Mouse (Mus musculus) hindbrain, embryonic 11.5 days (tissue): Measurements from ENCODE around the gene Psors1c2. TPM values are rescaled to one million over a fixed set of nuclear protein-coding genes. Genes with fewer than 3 reads are reported as not detected.

Experiments used
- ATAC-seq: fragments of 200-750 bp; cut with Nextera tagmentation; 2 replicates; pipeline ENCODE4 v1.8.0; 2017; ENCODE audit warnings: mild to moderate bottlenecking, moderate TSS enrichment, moderate library complexity; ENCODE audit not compliant: low FRiP score
- DNase-seq: peaks from one replicate; pipeline ENCODE4 v3.0.0-alpha.2; 2015; ENCODE audit warnings: low spot score
- H3K27ac ChIP-seq: fragments of 300-500 bp; sonication (generic); 2 replicates; pipeline ENCODE4 v1.5.1; 2014; ENCODE audit warnings: mild to moderate bottlenecking, low read depth, low read length
- H3K27me3 ChIP-seq: fragments of 300-500 bp; sonication (generic); 2 replicates; pipeline ENCODE4 v1.6.1; 2014; ENCODE audit warnings: mild to moderate bottlenecking, low read length, moderate library complexity, mixed read lengths; ENCODE audit not compliant: control insufficient read depth, insufficient read depth
- H3K36me3 ChIP-seq: fragments of 300-500 bp; sonication (generic); 2 replicates; pipeline ENCODE4 v1.6.1; 2014; ENCODE audit warnings: mild to moderate bottlenecking, low read length, moderate library complexity, mixed read lengths; ENCODE audit not compliant: control insufficient read depth, insufficient read depth
- H3K4me1 ChIP-seq: fragments of 300-500 bp; sonication (generic); replicated peaks from 2 replicates; pipeline ENCODE4 v1.6.1; 2014; ENCODE audit warnings: low read length, mixed read lengths; ENCODE audit not compliant: control insufficient read depth, insufficient read depth
- H3K4me2 ChIP-seq: fragments of 300-500 bp; sonication (generic); replicated peaks from 2 replicates; pipeline ENCODE4 v1.6.1; 2014; ENCODE audit warnings: mild to moderate bottlenecking, low read depth, low read length
- H3K4me3 ChIP-seq: fragments of 300-500 bp; sonication (generic); 2 replicates; pipeline ENCODE4 v1.5.1; 2014; ENCODE audit warnings: low read depth, low read length
- H3K9ac ChIP-seq: fragments of 300-500 bp; sonication (generic); 2 replicates; pipeline ENCODE4 v1.6.1; 2014; ENCODE audit warnings: low read depth, low read length
- H3K9me3 ChIP-seq: fragments of 300-500 bp; sonication (generic); 2 replicates; pipeline ENCODE4 v1.6.1; 2016; ENCODE audit warnings: low read length; ENCODE audit not compliant: control insufficient read depth
- WGBS: fragments of 180-500 bp; shearing (Covaris S2); extraction: QIAGEN DNeasy Blood & Tissue Kit; methylation state at CpG from one replicate; pipeline ENCODE4 v1.1.7; 2014; 5-methylcytosine and 5-hydroxymethylcytosine counted together
- polyA plus RNA-seq: library from polyadenylated mRNA; unstranded; fragments of >200 nt; fragmentation: Nextera tagmentation; extraction: Ambion mirVana; gene quantifications from 2 replicates; pipeline ENCODE4 v1.2.1, GENCODE M21; 2014

The Psors1c2 gene
- polyA plus RNA-seq, 1 experiment from 2014 or later, result 0.97 TPM

DNA sequence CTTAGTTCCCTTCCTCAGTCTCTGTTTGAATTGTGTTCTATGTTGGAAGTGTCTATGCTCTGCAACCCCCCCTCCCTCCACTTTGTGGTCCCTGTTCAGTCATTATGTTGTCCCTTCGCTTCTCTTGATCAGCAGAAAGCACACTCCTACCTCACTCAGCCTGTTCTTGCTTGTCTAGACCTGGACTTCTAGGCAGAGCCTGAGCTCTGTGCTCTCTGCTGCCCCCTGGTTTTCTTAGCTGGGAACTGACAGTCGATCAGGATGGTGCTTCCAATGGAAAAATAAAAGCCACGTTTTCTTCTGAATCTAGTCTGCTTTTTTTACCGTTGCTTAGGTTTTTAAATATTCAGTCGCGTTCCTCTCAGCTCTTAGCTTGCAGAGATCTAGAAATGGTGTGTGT, 1.3 kb downstream of the Psors1c2 start:
- Histone ChIP-seq H3K9ac (no peak overlapping the region), H3K36me3 (no peaks in the 10 kb centered on the region), H3K4me2 (no peak overlapping the region), H3K4me1 (no peaks in the 10 kb centered on the region), H3K27me3 (no peaks in the 10 kb centered on the region), H3K27ac (no peak overlapping the region), H3K9me3 (no peaks in the 10 kb centered on the region), H3K4me3 (no peak overlapping the region)
- 23% methylated on average over 6 of the region's 6 CpGs for WGBS
- ATAC-seq, result peak; percentile 47; the same call in 1 of the 2 replicates
- DNase-seq, result peak; percentile 87

DNA sequence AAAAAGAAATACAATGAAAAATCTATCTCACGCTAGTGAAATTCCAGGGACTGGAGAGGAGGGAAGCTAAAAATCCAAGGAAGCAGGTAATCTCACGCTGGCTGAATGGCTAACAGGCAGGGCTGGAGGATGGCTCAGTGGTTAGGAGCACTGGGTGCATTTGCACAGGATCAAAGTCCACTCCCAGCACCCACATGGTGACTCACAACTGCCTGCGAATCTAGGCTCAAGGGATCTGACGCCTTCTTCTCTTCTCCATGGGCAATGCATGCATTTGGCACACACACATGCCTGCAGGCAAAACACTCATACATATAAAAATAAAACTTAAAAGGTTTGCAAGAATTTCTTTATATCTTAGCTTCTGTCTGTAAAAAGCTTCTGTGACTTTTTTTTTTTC, 4.4 kb downstream of the Psors1c2 start:
- Histone ChIP-seq H3K9ac (no peak overlapping the region), H3K36me3 (no peaks in the 10 kb centered on the region), H3K4me3 (no peak overlapping the region), H3K27ac (no peak overlapping the region), H3K4me1 (no peaks in the 10 kb centered on the region), H3K27me3 (no peaks in the 10 kb centered on the region), H3K9me3 (no peaks in the 10 kb centered on the region), H3K4me2 (no peak overlapping the region)
- 89% methylated on average over 4 of the region's 4 CpGs for WGBS
- DNase-seq (no peak), ATAC-seq (no peak)

DNA sequence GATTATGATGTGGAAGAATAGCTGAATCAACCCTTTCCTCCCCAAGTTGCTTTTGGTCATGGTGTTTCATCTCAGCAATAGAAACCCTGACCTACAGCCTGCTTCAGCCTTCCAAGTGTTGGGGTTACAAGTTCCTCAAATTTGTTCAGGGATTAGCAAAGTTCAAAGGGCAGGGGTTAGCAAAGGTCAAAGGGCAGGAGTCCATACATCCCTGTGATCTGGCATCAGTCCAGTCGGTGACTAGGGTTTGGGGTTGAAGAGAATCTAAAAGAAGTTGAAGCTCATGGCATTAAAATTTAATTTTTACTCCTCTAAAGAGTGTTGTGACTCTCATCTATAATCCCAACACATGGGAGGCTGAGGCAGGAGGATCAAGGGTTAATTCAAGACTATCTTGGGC, 5.5 kb downstream of the Psors1c2 start:
- H3K9ac ChIP-seq, result no peak overlapping the region
- ATAC-seq (no peak), DNase-seq (no peak)
- H3K27me3 ChIP-seq, result no peaks in the 10 kb centered on the region
- 79% methylated on average over 1 of the region's 1 CpGs for WGBS
- H3K9me3 ChIP-seq, result no peaks in the 10 kb centered on the region
- no peak overlapping the region for H3K4me3 ChIP-seq
- H3K4me1 ChIP-seq, result no peaks in the 10 kb centered on the region
- H3K27ac ChIP-seq, result no peak overlapping the region
- H3K36me3 ChIP-seq, result no peaks in the 10 kb centered on the region
- no peak overlapping the region for H3K4me2 ChIP-seq

DNA sequence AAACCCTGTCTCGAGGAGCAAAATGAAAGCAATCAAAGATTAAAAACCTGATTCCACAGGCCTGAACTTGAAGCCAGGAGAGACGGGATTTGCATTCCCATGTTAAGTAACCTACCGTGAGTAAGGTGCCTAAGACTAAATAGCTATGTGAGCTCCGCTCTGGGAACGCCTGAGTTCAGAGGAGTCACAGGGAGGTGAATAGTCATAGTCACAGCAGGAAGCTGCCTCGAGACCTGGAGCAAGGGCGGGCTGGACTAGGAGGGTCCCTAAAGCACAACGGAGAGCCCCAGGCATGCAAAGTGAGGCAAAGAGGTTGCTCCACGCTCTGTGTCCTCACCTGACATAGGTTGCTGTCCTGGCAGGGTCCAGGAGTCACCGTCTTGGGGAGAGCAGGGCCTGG, 6.5 kb downstream of the Psors1c2 start:
- no peaks in the 10 kb centered on the region for H3K9me3 ChIP-seq
- no peak overlapping the region for H3K4me2 ChIP-seq
- H3K9ac ChIP-seq, result no peak overlapping the region
- H3K4me3 ChIP-seq, result no peak overlapping the region
- H3K36me3 ChIP-seq, result no peaks in the 10 kb centered on the region
- H3K27ac ChIP-seq, result no peak overlapping the region
- ATAC-seq (no peak), DNase-seq (no peak)
- 59% methylated on average over 10 of the region's 10 CpGs for WGBS
- no peaks in the 10 kb centered on the region for H3K4me1 ChIP-seq
- no peaks in the 10 kb centered on the region for H3K27me3 ChIP-seq

DNA sequence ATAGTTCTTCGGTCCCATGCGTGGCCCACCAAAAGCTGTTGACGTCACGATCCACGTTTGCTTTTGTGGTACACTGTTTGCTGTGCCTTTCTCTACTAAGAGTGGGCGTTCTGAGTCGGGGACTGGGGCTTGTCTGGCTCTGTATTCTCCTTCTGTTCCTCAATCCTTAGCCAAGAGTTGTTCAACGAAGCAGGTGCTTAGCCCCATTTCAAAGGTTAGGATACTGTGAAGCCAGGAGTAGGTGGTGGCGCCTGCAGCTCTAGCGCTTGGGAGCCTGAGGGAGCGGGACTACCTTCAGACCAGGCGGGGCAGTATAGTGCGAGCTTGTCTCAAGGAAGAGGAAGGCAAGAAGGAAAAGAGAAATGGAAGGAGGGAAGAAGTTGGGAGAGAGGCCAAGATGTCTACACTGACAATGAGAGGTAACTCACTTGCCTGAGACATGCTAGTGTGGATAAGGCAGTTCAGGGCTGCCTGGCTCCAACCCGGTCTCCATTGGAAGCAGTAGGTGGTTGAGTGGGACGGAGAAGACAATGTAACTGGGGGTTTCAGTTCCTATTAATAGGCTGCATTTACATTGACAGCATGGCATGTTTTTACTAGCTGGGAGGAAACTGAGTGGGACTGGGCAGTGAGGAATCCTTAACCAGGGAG, 9.9 kb downstream of the Psors1c2 start:
- 77% methylated on average over 15 of the region's 15 CpGs for WGBS

DNA sequence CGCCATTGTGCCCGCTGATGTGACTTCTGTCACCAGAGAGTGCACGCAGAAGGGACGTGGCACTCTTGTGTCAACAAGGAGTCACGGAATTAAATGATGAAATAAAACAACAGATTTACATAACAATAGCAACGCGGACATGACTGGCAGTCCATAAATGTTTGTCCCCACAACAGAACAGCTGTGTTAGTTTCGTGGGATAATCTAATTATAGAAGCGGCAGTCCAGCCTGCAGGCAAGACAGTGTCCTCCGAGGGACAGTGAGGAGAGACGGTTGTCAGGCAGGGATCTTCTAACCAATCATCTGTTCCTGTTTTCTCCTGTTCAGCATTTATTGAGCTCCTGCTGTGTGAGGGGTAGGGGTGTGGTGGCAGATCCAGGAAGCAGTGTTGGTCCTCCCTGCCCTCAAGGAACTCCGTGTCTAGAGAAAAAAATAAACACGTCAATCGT, 10.4 kb downstream of the Psors1c2 start:
- Histone ChIP-seq H3K36me3 (no peaks in the 10 kb centered on the region), H3K4me2 (peak overlapping the region; percentile 17; the same call in 1 of the 2 replicates), H3K27ac (peak overlapping the region; percentile 72; the same call in 1 of the 2 replicates), H3K9me3 (no peaks in the 10 kb centered on the region), H3K9ac (no peak overlapping the region), H3K4me1 (peaks cover 4% of the 10 kb centered on the region), H3K4me3 (no peak overlapping the region), H3K27me3 (no peaks in the 10 kb centered on the region)
- ATAC-seq, result peak; percentile 75
- 34% methylated on average over 14 of the region's 14 CpGs for WGBS
- DNase-seq, result peak; percentile 49

More for the DNA sequence above, 9.9 kb downstream of the Psors1c2 start:
- Histone ChIP-seq H3K9me3 (no peaks in the 10 kb centered on the region), H3K27ac (peak overlapping the region; percentile 72), H3K36me3 (no peaks in the 10 kb centered on the region), H3K4me1 (peaks cover 4% of the 10 kb centered on the region), H3K4me3 (no peak overlapping the region), H3K27me3 (no peaks in the 10 kb centered on the region), H3K4me2 (peak overlapping the region; percentile 17; the same call in 1 of the 2 replicates), H3K9ac (no peak overlapping the region)
- DNase-seq (peak; percentile 19), ATAC-seq (peak; percentile 23; the same call in 1 of the 2 replicates)

- peaks cover 4% of the 10 kb centered on the region for H3K4me1 ChIP-seq
- H3K4me2 ChIP-seq, result peak overlapping the region; percentile 17; the same call in 1 of the 2 replicates
- 86% methylated on average over 6 of the region's 6 CpGs for WGBS
- no peaks in the 10 kb centered on the region for H3K36me3 ChIP-seq
- no peaks in the 10 kb centered on the region for H3K27me3 ChIP-seq
- ATAC-seq (no peak), DNase-seq (no peak)
- H3K9ac ChIP-seq, result no peak overlapping the region
- peak overlapping the region; percentile 72; the same call in 1 of the 2 replicates for H3K27ac ChIP-seq
- H3K4me3 ChIP-seq, result no peak overlapping the region
- H3K9me3 ChIP-seq, result no peaks in the 10 kb centered on the region
Measured at GRCm38 (mm10) chr17:35544001-35544400, 11.0 kb downstream of the Psors1c2 start.

DNA sequence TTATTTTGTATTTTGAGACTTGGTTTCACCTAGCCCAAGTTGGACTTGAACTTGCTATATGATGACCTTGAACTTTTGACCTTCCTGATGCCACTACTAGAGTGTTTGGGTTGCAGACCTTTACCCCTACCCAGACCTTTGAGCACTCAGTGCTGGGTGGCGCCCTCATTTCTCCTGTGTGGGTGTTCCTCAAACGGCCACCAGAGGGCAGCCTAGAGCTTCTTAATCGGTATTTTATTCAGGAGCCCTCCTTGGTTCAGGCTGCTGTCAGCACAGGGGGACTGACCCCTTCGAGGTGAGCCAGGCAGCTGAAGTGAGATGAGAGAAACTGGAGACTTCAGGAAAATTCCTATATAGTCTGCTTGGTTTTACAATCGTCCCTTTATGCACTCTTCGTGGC, 11.7 kb downstream of the Psors1c2 start:
- peaks cover 4% of the 10 kb centered on the region for H3K4me1 ChIP-seq
- no peak overlapping the region for H3K4me3 ChIP-seq
- H3K36me3 ChIP-seq, result no peaks in the 10 kb centered on the region
- 37% methylated on average over 6 of the region's 6 CpGs for whole genome bisulfite sequencing
- H3K27ac ChIP-seq, result no peak overlapping the region
- ATAC-seq (no peak; the same call in 1 of the 2 replicates), DNase-seq (peak; percentile 81)
- H3K27me3 ChIP-seq, result no peaks in the 10 kb centered on the region
- no peak overlapping the region for H3K9ac ChIP-seq
- no peaks in the 10 kb centered on the region for H3K9me3 ChIP-seq
- H3K4me2 ChIP-seq, result no peak overlapping the region

DNA sequence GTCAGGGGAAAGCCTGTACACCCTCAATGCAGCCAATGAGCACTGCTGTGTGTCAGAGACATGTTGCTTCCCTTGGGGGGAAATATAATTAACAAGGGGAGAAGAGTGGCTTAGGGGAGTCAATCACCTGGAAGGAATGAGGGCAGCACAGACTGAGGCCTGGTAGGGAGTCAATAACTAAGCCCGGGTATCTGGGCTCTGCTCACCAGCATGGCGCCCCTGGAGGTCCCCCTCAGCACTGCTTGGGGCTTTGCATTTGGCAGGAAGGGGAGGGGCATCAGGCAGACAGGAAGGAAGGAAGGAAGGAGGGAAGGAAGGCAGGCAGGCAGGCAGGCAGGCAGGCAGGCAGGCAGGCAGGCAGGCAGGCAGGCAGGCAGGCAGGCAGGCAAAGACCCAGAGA, 14.5 kb downstream of the Psors1c2 start:
- H3K9me3 ChIP-seq, result no peaks in the 10 kb centered on the region
- no peak overlapping the region for H3K9ac ChIP-seq
- H3K4me3 ChIP-seq, result no peak overlapping the region
- H3K27ac ChIP-seq, result no peak overlapping the region
- no peaks in the 10 kb centered on the region for H3K36me3 ChIP-seq
- no peak overlapping the region for H3K4me2 ChIP-seq
- H3K27me3 ChIP-seq, result no peaks in the 10 kb centered on the region
- WGBS, result 40% methylated on average over 2 of the region's 2 CpGs
- ATAC-seq, result no peak
- H3K4me1 ChIP-seq, result peaks cover 4% of the 10 kb centered on the region
- no peak for DNase-seq
